Mouse (Mus musculus): ENCODE measurements around the gene Evi5. TPM values are rescaled to one million over a fixed set of nuclear protein-coding genes. Genes with fewer than 3 reads are reported as not detected.

Gene Evi5
- polyA plus RNA-seq, 1 experiment from 2014 or later = 58.5 TPM

Other genes with a start within 250 kb of the Evi5 start
- 0.74 and 1.0 TPM in 2 replicates for gene Gfi1, start 149.1 kb downstream of the Evi5 start, polyA plus RNA-seq (2016; fragmentation: Nextera tagmentation; extraction: Ambion mirVana)
- 0.39 and 0.45 TPM in 2 replicates for gene Ube2d2b, start 45.0 kb downstream of the Evi5 start, polyA plus RNA-seq (2016; fragmentation: Nextera tagmentation; extraction: Ambion mirVana)
- gene Rpl5, start 25.4 kb upstream of the Evi5 start, polyA plus RNA-seq (2016; fragmentation: Nextera tagmentation; extraction: Ambion mirVana) = 58.8 and 59.6 TPM in 2 replicates
- 12.5 and 13.8 TPM in 2 replicates for gene Fam69a, start 112.0 kb upstream of the Evi5 start, polyA plus RNA-seq (2016; fragmentation: Nextera tagmentation; extraction: Ambion mirVana)
- 56.3 and 60.4 TPM in 2 replicates for gene Mtf2, start 190.6 kb upstream of the Evi5 start, polyA plus RNA-seq (2016; fragmentation: Nextera tagmentation; extraction: Ambion mirVana)

All from liver, embryonic 12.5 days (tissue).